Comparison of ENCODE assay signal across 23 mouse cellular contexts in the genomic region with DNA sequence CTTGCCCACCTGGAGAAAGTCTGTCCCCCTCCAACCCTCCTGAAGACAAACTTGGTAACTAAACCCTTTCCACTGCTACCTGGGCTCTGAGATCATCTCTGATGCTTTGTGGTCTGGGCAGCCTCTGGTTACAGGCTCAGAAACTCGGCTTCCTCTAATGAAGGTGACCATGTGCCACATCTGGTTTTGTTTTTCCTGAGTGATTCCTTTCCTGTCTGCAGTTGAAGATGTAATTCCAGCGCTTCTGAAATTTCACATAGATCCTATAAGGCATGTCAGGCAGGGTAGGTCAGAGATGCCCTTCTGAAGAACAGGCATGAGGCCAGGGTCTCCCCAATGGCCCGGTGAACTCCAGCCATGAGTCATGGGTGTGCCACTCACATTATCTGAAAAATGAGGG. TPM values are rescaled to one million over a fixed set of nuclear protein-coding genes. Genes with fewer than 3 reads are reported as not detected.
DNase-seq lines count a peak whose midpoint lies in the region; ATAC-seq and TF ChIP-seq lines count a peak whose summit lies in the region.
"Had no signal": no experiment of that assay in that cellular context is flagged by ENCODE, and none has a peak within 500 bp of the region (broad histone marks: within the 10 kb centered on the region; RNA-seq: fewer than 3 reads in every experiment).

No protein-coding gene starts in this region.

- peak; percentile 37 for DNase-seq in embryo, embryonic 10.5 days (ENCODE audit: low spot score)
- DNase-seq in embryo, embryonic 11 days, result no peak
- no peak for DNase-seq in liver, postnatal 0 days
- peak; percentile 57 for DNase-seq in embryonic facial prominence, embryonic 11.5 days (ENCODE audit: low spot score)
- DNase-seq in stomach, postnatal 0 days (ENCODE audit: low spot score), result peak; percentile 4
- no peak for DNase-seq in cerebellum, postnatal 10 days
- DNase-seq: adrenal gland, adult 8-10 months; adrenal gland, postnatal 36 days; cerebellum, adult 11 months; cerebellum, adult 9-10 months; cerebellum, postnatal 36 days; gastrocnemius, postnatal 36 days; kidney, adult 2 months had no signal

- no peak for ATAC-seq in liver, postnatal 0 days
- no peak for ATAC-seq in liver, embryonic 12.5 days
- ATAC-seq in embryonic facial prominence, embryonic 11.5 days (replicated peaks; ENCODE audit: insufficient number of reproducible peaks, low FRiP score, low TSS enrichment, low read depth), result no peak
- ATAC-seq in stomach, postnatal 0 days (ENCODE audit: low FRiP score, low TSS enrichment), result no peak
- ATAC-seq in heart, embryonic 12.5 days (ENCODE audit: insufficient number of reproducible peaks, low FRiP score), result no peak
- ATAC-seq: intestine, embryonic 16.5 days had no signal

- WGBS in liver, postnatal 0 days (ENCODE audit: insufficient replicate concordance), result 61% methylated on average over 3 of the region's 3 CpGs
- 55% methylated on average over 3 of the region's 3 CpGs for WGBS in liver, embryonic 12.5 days (ENCODE audit: insufficient replicate concordance)
- WGBS in embryonic facial prominence, embryonic 11.5 days, result 37% methylated on average over 3 of the region's 3 CpGs
- 74% methylated on average over 3 of the region's 3 CpGs for WGBS in stomach, postnatal 0 days
- WGBS in heart, embryonic 12.5 days, result 65% methylated on average over 3 of the region's 3 CpGs

- no peak overlapping the region for H3K4me2 ChIP-seq in liver, postnatal 0 days (ENCODE audit: low read depth, low read length)
- no peak overlapping the region for H3K4me2 ChIP-seq in liver, embryonic 12.5 days
- no peak overlapping the region for H3K4me2 ChIP-seq in embryonic facial prominence, embryonic 11.5 days (ENCODE audit: low read depth, low read length)
- no peak overlapping the region for H3K4me2 ChIP-seq in stomach, postnatal 0 days (replicated peaks; ENCODE audit: low read depth)
- H3K4me2 ChIP-seq in heart, embryonic 12.5 days, result no peak overlapping the region
- H3K4me2 ChIP-seq: embryonic facial prominence, embryonic 15.5 days; forebrain, embryonic 12.5 days; heart, embryonic 11.5 days; hindbrain, embryonic 14.5 days had no signal

- no peak for TF ChIP-seq EP300 in liver, postnatal 0 days (IDR thresholded peaks at IDR 0.05; ENCODE audit: low read depth)
- TF ChIP-seq EP300 in stomach, postnatal 0 days (optimal IDR thresholded peaks at IDR 0.05), result no peak

- TF ChIP-seq CTCF in liver, postnatal 0 days (IDR thresholded peaks at IDR 0.05; ENCODE audit: low read depth), result no peak
- TF ChIP-seq CTCF in stomach, postnatal 0 days (IDR thresholded peaks at IDR 0.05; ENCODE audit: low read depth), result no peak

- 0 out of 2 replicates have a peak overlapping the region, but pooled peaks have one; percentile 30 for H3K27ac ChIP-seq in liver, postnatal 0 days (ENCODE audit: low read depth)
- H3K27ac ChIP-seq in liver, embryonic 12.5 days, result no peak overlapping the region
- no peak overlapping the region for H3K27ac ChIP-seq in embryonic facial prominence, embryonic 11.5 days (replicated peaks; ENCODE audit: low read depth, low read length)
- H3K27ac ChIP-seq in stomach, postnatal 0 days (replicated peaks), result no peak overlapping the region
- no peak overlapping the region for H3K27ac ChIP-seq in heart, embryonic 12.5 days (ENCODE audit: poor library complexity, severe bottlenecking)
- H3K27ac ChIP-seq: embryonic facial prominence, embryonic 15.5 days; forebrain, embryonic 12.5 days; hindbrain, embryonic 10.5 days; hindbrain, embryonic 14.5 days had no signal

- peaks cover 9% of the 10 kb centered on the region for H3K4me1 ChIP-seq in liver, postnatal 0 days (ENCODE audit: insufficient read depth)
- H3K4me1 ChIP-seq in liver, embryonic 12.5 days, result no peaks in the 10 kb centered on the region
- no peaks in the 10 kb centered on the region for H3K4me1 ChIP-seq in embryonic facial prominence, embryonic 11.5 days (ENCODE audit: control insufficient read depth, insufficient read depth, low read length)
- H3K4me1 ChIP-seq in stomach, postnatal 0 days (replicated peaks; ENCODE audit: control insufficient read depth, insufficient read depth), result no peaks in the 10 kb centered on the region
- no peaks in the 10 kb centered on the region for H3K4me1 ChIP-seq in heart, embryonic 12.5 days (replicated peaks)
- H3K4me1 ChIP-seq: embryonic facial prominence, embryonic 15.5 days; forebrain, embryonic 12.5 days had no signal

- H3K9me3 ChIP-seq in liver, postnatal 0 days (ENCODE audit: low read length), result no peaks in the 10 kb centered on the region
- no peaks in the 10 kb centered on the region for H3K9me3 ChIP-seq in liver, embryonic 12.5 days (replicated peaks)
- H3K9me3 ChIP-seq in embryonic facial prominence, embryonic 11.5 days (replicated peaks; ENCODE audit: control insufficient read depth, low read length), result no peaks in the 10 kb centered on the region
- no peaks in the 10 kb centered on the region for H3K9me3 ChIP-seq in stomach, postnatal 0 days (ENCODE audit: control insufficient read depth, low read length)
- H3K9me3 ChIP-seq in heart, embryonic 12.5 days (replicated peaks), result no peaks in the 10 kb centered on the region
- H3K9me3 ChIP-seq: embryonic facial prominence, embryonic 15.5 days; forebrain, embryonic 12.5 days; G1E; hindbrain, embryonic 10.5 days had no signal

- H3K4me3 ChIP-seq in liver, postnatal 0 days (ENCODE audit: low read depth, low read length), result no peak overlapping the region
- H3K4me3 ChIP-seq in liver, embryonic 12.5 days, result no peak overlapping the region
- H3K4me3 ChIP-seq in embryonic facial prominence, embryonic 11.5 days (ENCODE audit: low read depth, low read length), result no peak overlapping the region
- no peak overlapping the region for H3K4me3 ChIP-seq in stomach, postnatal 0 days (ENCODE audit: low read depth, low read length)
- H3K4me3 ChIP-seq in heart, embryonic 12.5 days, result no peak overlapping the region
- H3K4me3 ChIP-seq: embryonic facial prominence, embryonic 15.5 days; erythroblast, embryonic 14.5 days; forebrain, embryonic 12.5 days; hindbrain, embryonic 10.5 days had no signal

- H3K9ac ChIP-seq in liver, postnatal 0 days (replicated peaks), result no peak overlapping the region
- no peak overlapping the region for H3K9ac ChIP-seq in liver, embryonic 12.5 days
- no peak overlapping the region for H3K9ac ChIP-seq in embryonic facial prominence, embryonic 11.5 days (replicated peaks; ENCODE audit: low read length)
- no peak overlapping the region for H3K9ac ChIP-seq in stomach, postnatal 0 days (ENCODE audit: low read length)
- H3K9ac ChIP-seq in heart, embryonic 12.5 days, result no peak overlapping the region
- H3K9ac ChIP-seq: embryonic facial prominence, embryonic 15.5 days; forebrain, embryonic 12.5 days; hindbrain, embryonic 14.5 days had no signal

- H3K36me3 ChIP-seq in liver, postnatal 0 days (replicated peaks; ENCODE audit: insufficient read depth, low read length), result no peaks in the 10 kb centered on the region
- H3K36me3 ChIP-seq in liver, embryonic 12.5 days, result peaks cover 10% of the 10 kb centered on the region
- H3K36me3 ChIP-seq in embryonic facial prominence, embryonic 11.5 days (replicated peaks; ENCODE audit: control insufficient read depth, insufficient read depth, low read depth, low read length), result no peaks in the 10 kb centered on the region
- 0 out of 2 replicates have a peak, but pooled peaks cover 3% of the 10 kb centered on the region for H3K36me3 ChIP-seq in stomach, postnatal 0 days (ENCODE audit: control insufficient read depth, insufficient read depth, low read length)
- H3K36me3 ChIP-seq in heart, embryonic 12.5 days, result peaks cover 8% of the 10 kb centered on the region; the same call in 1 of the 2 replicates
- H3K36me3 ChIP-seq: G1E had no signal

- H3K27me3 ChIP-seq in liver, postnatal 0 days (ENCODE audit: insufficient read depth, low read length), result no peaks in the 10 kb centered on the region
- H3K27me3 ChIP-seq in liver, embryonic 12.5 days (replicated peaks), result peaks cover 21% of the 10 kb centered on the region; the same call in 1 of the 2 replicates
- H3K27me3 ChIP-seq in embryonic facial prominence, embryonic 11.5 days (ENCODE audit: control insufficient read depth, insufficient read depth, low read length), result no peaks in the 10 kb centered on the region
- H3K27me3 ChIP-seq in stomach, postnatal 0 days (ENCODE audit: control insufficient read depth, insufficient read depth, low read length), result no peaks in the 10 kb centered on the region
- no peaks in the 10 kb centered on the region for H3K27me3 ChIP-seq in heart, embryonic 12.5 days (replicated peaks)
- H3K27me3 ChIP-seq: embryonic facial prominence, embryonic 15.5 days; forebrain, embryonic 12.5 days had no signal

RNA-seq across cellular contexts. Expression of a gene that starts 11.6 kb away (rescaled TPM):
- polyA plus RNA-seq in liver, postnatal 0 days (2015; fragmentation: Nextera tagmentation; extraction: Ambion mirVana), result 36.3 and 40.3 TPM in 2 replicates
- polyA plus RNA-seq in liver, embryonic 12.5 days (2016; fragmentation: Nextera tagmentation; extraction: Ambion mirVana), result 51.5 and 58.2 TPM in 2 replicates
- polyA plus RNA-seq in embryonic facial prominence, embryonic 11.5 days (2014; fragmentation: Nextera tagmentation; extraction: Ambion mirVana), result 89.2 and 95.2 TPM in 2 replicates
- polyA plus RNA-seq in stomach, postnatal 0 days (2015; fragmentation: Nextera tagmentation; extraction: Ambion mirVana), result 62.3 and 67.7 TPM in 2 replicates
- polyA plus RNA-seq in heart, embryonic 12.5 days (2016; fragmentation: Nextera tagmentation; extraction: Ambion mirVana), result 34.3 and 37.8 TPM in 2 replicates

Comparison
In these comparisons a context has a peak if more than half of its experiments do, and no peak if none do; other contexts are left out.
1. DNase-seq: peak in embryo, embryonic 10.5 days (single experiment), embryonic facial prominence, embryonic 11.5 days (single experiment) and stomach, postnatal 0 days (single experiment); none in embryo, embryonic 11 days (single experiment), liver, postnatal 0 days (single experiment) and cerebellum, postnatal 10 days (0 of 2).